Comparison of ENCODE assay signal across 18 mouse cellular contexts in the genomic region with DNA sequence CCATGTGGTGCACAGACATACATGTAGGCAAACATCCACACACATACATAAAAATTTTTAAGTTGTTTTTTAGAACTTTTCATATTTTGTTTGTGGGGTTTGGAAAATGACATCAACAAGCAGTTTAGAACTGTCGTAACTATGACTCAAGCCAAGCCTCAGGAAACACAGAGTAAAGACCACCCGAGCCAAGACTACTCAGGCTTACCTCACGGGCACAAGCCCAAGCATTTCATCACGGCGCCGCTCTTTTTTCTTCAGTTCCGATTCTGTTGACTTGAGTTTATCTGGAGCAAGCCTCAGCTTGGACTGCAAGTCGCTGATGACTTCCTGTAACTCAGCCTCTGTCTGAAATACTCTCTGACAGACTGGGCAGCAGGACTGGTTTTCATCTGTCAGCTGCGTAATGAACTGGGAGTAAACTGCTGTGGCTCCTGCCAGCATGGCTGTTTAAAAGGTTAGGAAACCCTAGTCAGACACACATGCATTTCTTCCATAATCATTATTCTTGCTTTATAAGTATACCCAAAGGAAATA. TPM values are rescaled to one million over a fixed set of nuclear protein-coding genes. Genes with fewer than 3 reads are reported as not detected.
A peak's percentile ranks its signal among the peaks of the same experiment; 100 is the strongest.
DNase-seq lines count a peak whose midpoint lies in the region; ATAC-seq and TF ChIP-seq lines count a peak whose summit lies in the region.
"Had no signal": no experiment of that assay in that cellular context is flagged by ENCODE, and none has a peak within 500 bp of the region (broad histone marks: within the 10 kb centered on the region; RNA-seq: fewer than 3 reads in every experiment).

No protein-coding gene starts in this region.

- H3K9me3 ChIP-seq in stomach, postnatal 0 days (ENCODE audit: control insufficient read depth, low read length), result no peaks in the 10 kb centered on the region
- H3K9me3 ChIP-seq in forebrain, embryonic 16.5 days (ENCODE audit: control insufficient read depth, low read length), result no peaks in the 10 kb centered on the region

- H3K4me1 ChIP-seq in stomach, postnatal 0 days (replicated peaks; ENCODE audit: control insufficient read depth, insufficient read depth), result no peaks in the 10 kb centered on the region
- H3K4me1 ChIP-seq in forebrain, embryonic 16.5 days (replicated peaks; ENCODE audit: control insufficient read depth, insufficient read depth, low read length), result no peaks in the 10 kb centered on the region

- no peak overlapping the region for H3K4me3 ChIP-seq in stomach, postnatal 0 days (ENCODE audit: low read depth, low read length)
- no peak overlapping the region for H3K4me3 ChIP-seq in forebrain, embryonic 16.5 days (replicated peaks; ENCODE audit: low read length)

- no peaks in the 10 kb centered on the region for H3K27me3 ChIP-seq in stomach, postnatal 0 days (ENCODE audit: control insufficient read depth, insufficient read depth, low read length)
- no peaks in the 10 kb centered on the region for H3K27me3 ChIP-seq in forebrain, embryonic 16.5 days (replicated peaks; ENCODE audit: control insufficient read depth, insufficient read depth, low read length)
- H3K27me3 ChIP-seq: CH12.LX, Patski had no signal

- no peak overlapping the region for H3K9ac ChIP-seq in stomach, postnatal 0 days (ENCODE audit: low read length)
- no peak overlapping the region for H3K9ac ChIP-seq in forebrain, embryonic 16.5 days (replicated peaks; ENCODE audit: low read depth, low read length)
- H3K9ac ChIP-seq: forebrain, postnatal 0 days; liver, embryonic 14.5 days had no signal

- H3K27ac ChIP-seq in stomach, postnatal 0 days (replicated peaks), result no peak overlapping the region
- no peak overlapping the region for H3K27ac ChIP-seq in forebrain, embryonic 16.5 days (ENCODE audit: low read length)
- H3K27ac ChIP-seq: hindbrain, postnatal 0 days; liver, embryonic 14.5 days had no signal

- ATAC-seq in stomach, postnatal 0 days (ENCODE audit: low FRiP score, low TSS enrichment), result no peak
- no peak for ATAC-seq in forebrain, embryonic 16.5 days
- ATAC-seq: forebrain, postnatal 0 days; hindbrain, postnatal 0 days; Patski had no signal

- H3K4me2 ChIP-seq in stomach, postnatal 0 days (replicated peaks; ENCODE audit: low read depth), result no peak overlapping the region
- no peak overlapping the region for H3K4me2 ChIP-seq in forebrain, embryonic 16.5 days (ENCODE audit: low read length)

- intact Hi-C loops in heart, postnatal 25 days (cut with DNase I), result no loop called here

- no peak for TF ChIP-seq CTCF in stomach, postnatal 0 days (IDR thresholded peaks at IDR 0.05; ENCODE audit: low read depth)

- no peak for TF ChIP-seq EP300 in stomach, postnatal 0 days (optimal IDR thresholded peaks at IDR 0.05)

- H3K36me3 ChIP-seq in stomach, postnatal 0 days (ENCODE audit: control insufficient read depth, insufficient read depth, low read length), result peaks cover 7% of the 10 kb centered on the region
- peaks cover 9% of the 10 kb centered on the region; the same call in 1 of the 2 replicates for H3K36me3 ChIP-seq in forebrain, embryonic 16.5 days (ENCODE audit: control insufficient read depth, insufficient read depth)

- DNase-seq in fibroblast of lung, adult 2 months (ENCODE audit: low read depth), result peak; percentile 25
- DNase-seq in heart, adult 9 months (ENCODE audit: low spot score in 2 of 2), result peak; percentile 48 to 56
- DNase-seq in heart, postnatal 25 days (ENCODE audit: low spot score), result peak; percentile 12
- DNase-seq in lung, postnatal 14 days, result peak; percentile 24
- DNase-seq in cerebellum, adult 9-10 months, result no peak
- DNase-seq in stomach, postnatal 0 days (ENCODE audit: low spot score), result no peak
- DNase-seq: cerebellum, adult 11-12 months; forebrain, postnatal 0 days; left cerebral cortex, postnatal 4 days had no signal

- WGBS in stomach, postnatal 0 days, result 69% methylated on average over 9 of the region's 9 CpGs
- WGBS in forebrain, embryonic 16.5 days, result 94% methylated on average over 9 of the region's 9 CpGs

RNA-seq across cellular contexts. Expression of gene Rad50, which starts 24.1 kb away (rescaled TPM):
- total RNA-seq in heart, postnatal 25 days (2021), result 1 to 10 TPM; 6.3 to 6.7 TPM
- 12.4 and 15.7 TPM in 2 replicates for polyA plus RNA-seq in stomach, postnatal 0 days (2015; fragmentation: Nextera tagmentation; extraction: Ambion mirVana)
- polyA plus RNA-seq in forebrain, embryonic 16.5 days (2015; fragmentation: Nextera tagmentation; extraction: Ambion mirVana), result 14.8 and 17.1 TPM in 2 replicates

RNA-seq across cellular contexts. Expression of gene Il5, which starts 37.5 kb away (rescaled TPM):
- not detected for total RNA-seq in heart, postnatal 25 days (2021)
- polyA plus RNA-seq in stomach, postnatal 0 days (2015; fragmentation: Nextera tagmentation; extraction: Ambion mirVana), result not detected in 2 replicates
- not detected in 2 replicates for polyA plus RNA-seq in forebrain, embryonic 16.5 days (2015; fragmentation: Nextera tagmentation; extraction: Ambion mirVana)
- total RNA-seq: CH12.LX; gastrocnemius, postnatal 4 days; hindbrain, postnatal 0 days; layer of hippocampus, postnatal 10 days; left cerebral cortex, postnatal 4 days had no signal
- polyA plus RNA-seq: hindbrain, postnatal 0 days; kidney, embryonic 16.5 days; liver, embryonic 14.5 days; Patski had no signal

RNA-seq across cellular contexts. Expression of gene Il13, which starts 48.6 kb away (rescaled TPM):
- not detected for total RNA-seq in heart, postnatal 25 days (2021)
- polyA plus RNA-seq in stomach, postnatal 0 days (2015; fragmentation: Nextera tagmentation; extraction: Ambion mirVana), result not detected in 2 replicates
- not detected in 2 replicates for polyA plus RNA-seq in forebrain, embryonic 16.5 days (2015; fragmentation: Nextera tagmentation; extraction: Ambion mirVana)
- total RNA-seq: forebrain, postnatal 0 days; gastrocnemius, postnatal 4 days; hindbrain, postnatal 0 days; layer of hippocampus, postnatal 10 days; left cerebral cortex, postnatal 4 days had no signal
- polyA plus RNA-seq: cortical plate, adult 2 months; forebrain, postnatal 0 days; hindbrain, postnatal 0 days; kidney, embryonic 16.5 days; Patski had no signal

Comparison
In these comparisons a context has a peak if more than half of its experiments do, and no peak if none do; other contexts are left out.
1. DNase-seq: peak in fibroblast of lung, adult 2 months (single experiment), heart, adult 9 months (2 of 2), heart, postnatal 25 days (single experiment) and lung, postnatal 14 days (single experiment); none in cerebellum, adult 9-10 months (single experiment) and stomach, postnatal 0 days (single experiment).